Mouse (Mus musculus) gastrocnemius, postnatal 36 days (tissue): Measurements from ENCODE around the gene Elavl2. TPM values are rescaled to one million over a fixed set of nuclear protein-coding genes. Genes with fewer than 3 reads are reported as not detected.
"Not testable (repeated sequence)": the region's sequence is repeated elsewhere in the genome, so short reads cannot be mapped to it uniquely, and the experiment has no call there.

Experiments used
- DNase-seq, 2 experiments: peaks; one replicate each; pipeline ENCODE4 v3.0.0; 2022
- intact Hi-C: fragments of 180-260 bp; cut with DNase I; formaldehyde crosslinking; loops from one replicate; pipeline ENCODE4 v1.15.1; 2025
- total RNA-seq, 2 experiments: library from RNA; stranded (reverse); gene quantifications; 2 replicates each; pipeline ENCODE4 v1.2.3; 2021

The Elavl2 gene
- total RNA-seq, 2 experiments from 2014 or later = 0.12 to 0.20 TPM

DNA sequence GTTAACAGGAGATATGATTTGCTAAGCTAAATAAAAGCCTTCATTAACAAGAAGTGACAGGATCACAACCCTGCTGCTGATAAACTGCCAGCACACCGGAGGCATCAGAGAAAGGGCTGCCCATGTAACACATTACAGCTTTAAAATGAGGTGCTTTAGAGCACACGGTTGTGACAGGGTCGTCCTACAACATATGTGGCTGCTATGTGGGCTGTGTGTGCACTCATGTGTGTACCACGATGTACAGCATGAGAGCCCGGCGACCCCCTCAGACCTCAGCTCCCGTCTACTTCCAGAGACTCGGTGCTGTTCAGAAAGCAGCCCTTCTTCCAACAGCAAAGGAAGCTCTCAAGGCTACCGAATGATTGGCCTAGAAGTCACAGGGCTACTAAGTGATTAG lies 47.4 kb downstream of the Elavl2 start:
- intact Hi-C loops = no loop called here

DNA sequence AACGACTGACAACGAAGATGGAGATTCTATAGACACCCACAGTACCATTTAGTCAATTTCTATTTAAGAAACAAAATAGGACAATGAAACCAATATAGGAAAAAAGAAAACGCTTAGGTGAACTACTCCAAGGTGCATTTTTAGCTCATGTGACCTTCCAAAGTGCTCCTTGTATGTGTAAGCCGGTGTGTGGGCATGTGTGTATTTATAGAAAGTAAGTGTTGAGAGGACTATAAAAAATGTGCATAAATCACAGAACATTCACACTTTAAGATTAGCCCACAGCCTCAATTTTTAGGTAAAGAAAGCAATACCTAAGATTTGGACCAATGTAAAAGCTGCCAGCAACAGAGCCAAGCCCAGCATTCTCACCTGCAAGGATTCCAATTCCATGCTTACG lies 51.0 kb downstream of the Elavl2 start:
- DNase-seq = no peak
- intact Hi-C loops = no loop called here

More for the DNA sequence above, 47.4 kb downstream of the Elavl2 start:
- no peak for DNase-seq

DNA sequence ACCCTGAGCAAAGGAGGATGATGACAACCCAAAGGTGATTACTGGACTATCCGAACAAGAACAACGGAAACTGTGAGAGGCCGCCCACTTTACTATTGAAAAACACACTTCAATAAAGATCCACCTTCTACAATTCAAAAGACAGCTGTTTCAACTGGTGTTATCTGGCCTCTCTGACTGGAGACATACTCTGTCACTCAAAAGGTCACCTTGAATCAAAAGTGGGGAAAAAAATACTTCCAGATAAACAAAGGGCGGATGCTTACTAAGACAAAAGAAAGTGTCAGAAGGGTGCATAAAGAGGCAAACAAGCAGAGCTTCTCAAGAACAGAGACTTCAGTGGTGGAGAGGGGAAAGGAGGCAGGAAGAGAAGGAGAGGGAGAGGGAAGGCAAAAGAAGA lies 66.4 kb downstream of the Elavl2 start:
- no peak for DNase-seq
- intact Hi-C loops = no loop called here

DNA sequence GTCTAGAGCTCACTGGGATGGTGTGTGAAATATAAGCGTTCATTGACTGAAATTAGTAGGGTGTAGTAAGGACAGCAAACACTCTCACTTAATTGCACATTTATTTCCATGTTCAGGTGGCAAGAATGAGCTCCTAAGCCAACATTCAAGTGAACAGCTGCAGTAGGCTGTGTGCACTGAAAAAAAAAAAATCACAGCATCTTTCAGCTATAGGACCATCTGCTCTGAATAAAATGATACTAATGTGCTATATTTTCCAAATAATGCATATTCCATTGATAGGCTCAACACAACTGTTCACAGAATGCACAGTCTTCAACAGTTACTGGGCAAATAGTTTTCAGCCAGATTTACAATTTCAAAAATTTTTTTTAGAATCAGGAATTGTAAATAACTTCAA lies 89.8 kb downstream of the Elavl2 start:
- intact Hi-C loops = no loop called here
- no peak for DNase-seq

GRCm38 (mm10) chr4:91297706-91298105 lies 102.9 kb downstream of the Elavl2 start:
- intact Hi-C loops = no loop called here

DNA sequence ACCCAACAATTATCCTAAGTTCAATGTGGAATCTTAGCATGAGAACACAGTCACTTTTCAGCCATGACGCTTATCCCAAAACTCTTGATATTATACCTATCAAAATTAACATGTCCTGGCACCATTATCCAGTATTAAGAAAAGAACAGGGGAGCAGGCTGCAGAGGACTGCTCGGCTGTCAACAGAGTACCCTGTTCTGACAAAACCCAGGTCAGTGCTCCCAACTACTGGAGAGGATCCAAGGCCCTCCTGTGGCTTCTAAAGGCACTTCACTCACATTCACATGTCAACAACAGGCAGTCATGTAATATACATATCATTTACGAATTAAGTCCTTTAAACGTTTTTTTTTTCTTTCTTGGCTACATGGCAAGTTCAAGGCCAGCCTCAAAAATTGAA lies 105.3 kb downstream of the Elavl2 start:
- DNase-seq = no peak
- intact Hi-C loops = no loop called here

More at GRCm38 (mm10) chr4:91297706-91298105, 102.9 kb downstream of the Elavl2 start:
- DNase-seq = no peak

DNA sequence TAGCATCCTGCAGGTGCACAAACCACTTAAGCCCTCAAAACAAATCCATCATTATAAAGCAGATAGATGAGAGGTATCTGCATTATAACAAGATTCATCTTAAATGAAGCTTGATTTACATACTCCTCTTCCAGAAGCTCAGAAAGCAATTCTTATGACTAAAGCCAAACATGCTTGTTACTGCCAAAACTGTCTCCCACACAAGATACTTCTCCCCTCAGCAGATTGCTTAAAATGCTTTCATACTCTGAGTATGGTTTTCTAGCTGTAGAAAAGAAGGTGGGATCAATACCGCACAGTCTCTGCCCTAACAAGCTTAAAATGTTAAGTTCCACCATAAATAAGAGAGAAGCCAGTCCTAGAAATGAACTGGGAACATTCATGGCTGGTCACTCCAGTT lies 109.1 kb downstream of the Elavl2 start:
- intact Hi-C loops = no loop called here

DNA sequence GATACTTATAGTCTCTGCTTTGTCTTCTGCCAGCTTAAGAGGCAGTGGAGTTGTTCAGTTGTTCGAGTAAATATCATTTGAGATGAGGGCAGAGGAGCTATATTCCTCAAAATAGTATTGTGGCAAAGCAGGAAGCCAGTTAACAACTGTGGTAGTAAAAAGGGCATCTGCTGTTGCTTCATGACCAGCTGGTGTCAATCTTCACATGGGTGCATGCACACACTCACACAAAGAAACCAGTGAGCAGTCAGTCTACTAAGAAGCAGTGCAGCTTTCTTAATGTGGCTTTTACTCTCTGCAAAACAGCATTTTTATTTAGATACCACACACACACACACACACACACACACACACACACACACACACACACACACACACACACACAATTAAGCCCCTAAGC lies 110.2 kb downstream of the Elavl2 start:
- intact Hi-C loops = no loop called here
- no peak for DNase-seq

More for the DNA sequence above, 109.1 kb downstream of the Elavl2 start:
- DNase-seq = no peak

- intact Hi-C loops = no loop called here
- no peak for DNase-seq
Measured at GRCm38 (mm10) chr4:91289151-91289550, 111.4 kb downstream of the Elavl2 start.

DNA sequence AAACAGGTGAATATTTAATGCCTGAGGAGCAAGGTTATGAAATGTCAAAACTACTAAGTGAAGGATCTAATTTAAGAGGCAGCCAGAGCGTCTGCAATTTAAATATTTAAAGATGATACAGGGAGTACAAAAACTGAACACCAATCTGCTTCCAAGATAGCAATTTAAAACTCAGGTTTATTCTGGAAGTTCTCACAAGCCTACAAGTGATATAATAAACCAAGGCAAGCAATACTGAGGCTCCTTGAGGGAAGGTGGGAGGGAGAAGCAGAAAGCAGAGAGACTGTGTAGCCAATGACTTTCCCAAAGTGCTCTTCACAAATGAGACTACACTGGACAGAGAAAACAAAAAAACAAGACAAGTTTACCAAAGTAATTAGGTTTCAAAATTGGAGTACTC lies 132.2 kb downstream of the Elavl2 start:
- intact Hi-C loops = no loop called here
- no peak for DNase-seq

DNA sequence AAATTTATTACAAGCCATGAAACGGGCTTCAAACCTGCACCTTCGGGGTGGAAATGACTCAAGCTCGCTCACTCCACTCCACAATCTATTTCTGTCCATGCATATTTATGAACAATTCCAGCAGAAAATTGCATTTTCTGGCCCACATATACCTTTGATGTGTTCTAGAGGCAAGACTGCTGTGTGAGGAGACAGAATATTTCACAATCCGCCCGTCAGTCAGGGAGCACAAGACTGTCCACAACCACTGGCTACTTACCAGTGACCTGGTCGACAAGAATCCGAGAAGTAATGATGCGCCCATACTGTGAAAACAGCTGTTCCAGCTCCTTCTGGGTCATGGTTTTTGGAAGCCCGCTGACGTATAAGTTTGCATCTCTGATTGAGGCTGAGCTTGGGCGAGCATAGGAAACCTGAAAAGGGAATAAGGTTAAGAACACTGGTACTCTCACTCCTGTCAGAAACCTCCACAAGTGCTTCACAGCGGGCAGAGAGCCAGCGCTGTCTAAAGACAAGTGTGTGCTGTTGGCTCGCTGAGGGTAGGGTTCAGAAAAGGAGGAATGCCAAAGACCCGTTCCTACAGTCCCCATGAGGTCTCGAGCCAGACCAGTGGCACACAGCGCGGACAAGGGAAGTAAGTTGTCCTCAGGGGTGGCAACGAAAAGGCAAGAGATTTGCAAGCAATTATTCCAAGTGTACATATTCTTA lies 136.7 kb downstream of the Elavl2 start:
- no peak for DNase-seq
- intact Hi-C loops = no loop called here

DNA sequence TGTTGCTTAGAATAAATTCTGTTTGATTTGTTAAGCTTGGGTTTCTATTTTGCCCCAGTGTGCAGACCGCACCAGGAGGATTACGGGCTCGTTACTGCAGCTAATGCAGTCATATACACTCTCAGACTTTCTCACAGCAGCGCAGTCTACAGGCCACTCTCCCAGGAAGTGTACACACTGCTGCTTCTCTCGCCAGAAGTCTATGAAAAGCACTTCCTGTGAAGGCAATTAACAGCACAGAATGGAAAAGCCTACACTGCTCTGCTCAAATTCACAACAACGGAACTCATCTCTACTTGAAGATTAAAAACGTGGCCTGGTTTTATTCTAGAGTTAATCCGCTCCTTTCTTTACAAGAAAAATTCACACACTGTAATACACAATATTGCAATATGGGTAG lies 137.7 kb downstream of the Elavl2 start:
- intact Hi-C loops = no loop called here

GRCm38 (mm10) chr4:91260622-91261021 lies 140.0 kb downstream of the Elavl2 start:
- no peak for DNase-seq
- intact Hi-C loops = no loop called here

More for the DNA sequence above, 137.7 kb downstream of the Elavl2 start:
- no peak for DNase-seq

- no peak for DNase-seq
- intact Hi-C loops = no loop called here
Measured at GRCm38 (mm10) chr4:91248650-91249049, 151.9 kb downstream of the Elavl2 start.

DNA sequence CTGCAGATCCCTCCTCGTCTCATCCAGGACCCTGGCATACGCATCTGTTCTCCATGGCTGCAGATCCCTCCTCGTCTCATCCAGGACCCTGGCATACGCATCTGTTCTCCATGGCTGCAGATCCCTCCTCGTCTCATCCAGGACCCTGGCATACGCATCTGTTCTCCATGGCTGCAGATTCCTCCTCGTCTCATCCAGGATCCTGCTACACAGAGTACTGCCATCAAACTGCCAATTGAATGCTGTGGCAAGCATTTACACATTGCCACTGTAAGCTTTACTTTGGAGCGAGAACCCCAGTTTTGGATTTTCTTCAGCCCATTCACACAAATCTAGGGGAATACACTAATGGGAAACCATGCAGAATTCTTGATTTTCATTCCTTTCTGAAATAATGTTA lies 155.4 kb downstream of the Elavl2 start:
- DNase-seq, intact Hi-C loops: not testable (repeated sequence)

DNA sequence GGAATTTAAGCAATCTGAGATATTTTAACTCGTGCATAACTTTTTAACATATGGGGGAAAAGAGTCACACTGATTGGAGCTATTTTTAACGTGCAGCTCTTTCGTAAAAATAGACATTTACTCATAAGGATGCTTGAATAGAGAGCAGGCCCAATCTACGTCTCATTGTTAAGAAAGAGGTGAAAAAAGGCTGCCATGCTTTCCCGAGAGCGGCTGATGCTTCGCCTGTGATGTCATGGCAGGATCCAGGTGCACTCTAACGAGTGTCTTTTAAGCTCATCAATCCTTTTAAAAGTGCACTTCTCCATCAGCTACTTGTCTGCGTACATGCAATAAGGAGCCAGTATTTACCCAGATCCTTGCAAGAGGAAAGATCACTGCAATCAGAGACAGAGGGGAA lies 156.0 kb downstream of the Elavl2 start:
- intact Hi-C loops = no loop called here
- DNase-seq = no peak

GRCm38 (mm10) chr4:91243896-91244295 lies 156.7 kb downstream of the Elavl2 start:
- intact Hi-C loops = no loop called here
- no peak for DNase-seq

- no peak for DNase-seq
- intact Hi-C loops = no loop called here
Measured at GRCm38 (mm10) chr4:91238739-91239485, 161.7 kb downstream of the Elavl2 start.

GRCm38 (mm10) chr4:91236976-91237375 lies 163.6 kb downstream of the Elavl2 start:
- no peak for DNase-seq
- intact Hi-C loops = no loop called here

DNA sequence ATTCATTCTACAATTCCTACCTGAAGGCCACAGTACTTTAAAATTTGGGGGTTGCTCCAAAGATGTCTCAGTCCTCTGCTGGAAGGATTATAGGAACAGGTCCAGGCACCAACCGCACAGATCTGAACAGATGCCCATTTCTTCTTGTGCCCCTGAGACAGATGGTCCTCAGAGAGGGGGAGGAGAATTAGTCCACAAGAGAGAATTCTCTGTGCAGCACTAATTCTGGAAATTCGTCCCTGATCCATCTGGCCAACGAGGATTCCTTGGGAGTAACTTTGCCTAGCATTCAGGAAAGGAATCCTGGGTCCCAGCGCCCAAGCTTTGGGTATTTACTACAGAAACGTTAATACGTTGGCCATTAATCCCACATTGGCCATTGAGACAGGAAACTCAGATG lies 165.6 kb downstream of the Elavl2 start:
- DNase-seq = no peak
- intact Hi-C loops = no loop called here

GRCm38 (mm10) chr4:91233599-91233998 lies 167.0 kb downstream of the Elavl2 start:
- no peak for DNase-seq
- intact Hi-C loops = no loop called here

DNA sequence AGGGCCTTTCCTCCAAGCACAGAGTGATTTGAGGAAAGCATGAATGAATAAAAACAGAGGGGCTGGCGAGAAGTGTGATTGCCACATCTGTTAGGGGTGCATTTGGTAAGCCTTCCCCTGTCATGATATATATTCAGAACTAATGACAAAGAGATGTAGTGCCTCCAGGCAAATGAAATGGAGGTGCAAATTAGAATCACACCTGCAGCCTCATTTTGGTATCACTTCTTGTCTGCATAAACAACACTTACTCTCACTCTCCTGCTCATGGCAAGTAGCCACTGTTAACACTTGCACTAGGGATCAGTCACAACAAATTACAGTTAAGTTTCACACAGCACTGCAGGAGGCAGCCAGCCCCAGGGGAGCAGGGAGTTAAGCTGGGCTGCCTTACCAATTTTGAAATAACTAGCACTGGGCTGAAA lies 170.1 kb downstream of the Elavl2 start:
- intact Hi-C loops = no loop called here
- no peak for DNase-seq
